8 mouse cellular contexts compared by ENCODE assay signal in genomic region chr13:43863581-43864100, GRCm38 (mm10).
DNase-seq lines count a peak whose midpoint lies in the region; ATAC-seq lines count a peak whose summit lies in the region.

No protein-coding gene starts in this region.

- H3K27me3 ChIP-seq in hindbrain, embryonic 10.5 days (ENCODE audit: insufficient read depth, poor library complexity, severe bottlenecking) = peaks cover 59% of the 10 kb centered on the region
- 0 out of 2 replicates have a peak, but pooled peaks cover 2% of the 10 kb centered on the region for H3K27me3 ChIP-seq in hindbrain, embryonic 16.5 days (replicated peaks; ENCODE audit: control insufficient read depth, insufficient read depth, low read length)
- no peaks in the 10 kb centered on the region for H3K27me3 ChIP-seq in embryonic facial prominence, embryonic 12.5 days
- no peaks in the 10 kb centered on the region for H3K27me3 ChIP-seq in limb, embryonic 11.5 days (ENCODE audit: control insufficient read depth, insufficient read depth, low read length)

- H3K27ac ChIP-seq in hindbrain, embryonic 10.5 days = peak overlapping the region; percentile 86; the same call in 1 of the 2 replicates
- H3K27ac ChIP-seq in hindbrain, embryonic 16.5 days (ENCODE audit: low read depth, low read length) = no peak overlapping the region
- no peak overlapping the region for H3K27ac ChIP-seq in embryonic facial prominence, embryonic 12.5 days
- H3K27ac ChIP-seq in limb, embryonic 11.5 days (replicated peaks; ENCODE audit: low read depth, low read length) = no peak overlapping the region; the same call in 1 of the 2 replicates

- H3K4me2 ChIP-seq in hindbrain, embryonic 16.5 days (ENCODE audit: low read length) = no peak overlapping the region
- peak overlapping the region; percentile 57; the same call in 1 of the 2 replicates for H3K4me2 ChIP-seq in embryonic facial prominence, embryonic 12.5 days (replicated peaks)
- peak overlapping the region; percentile 50; the same call in 1 of the 2 replicates for H3K4me2 ChIP-seq in limb, embryonic 11.5 days (ENCODE audit: low read depth, severe bottlenecking)

- 73% methylated on average over 7 of the region's 7 CpGs for WGBS in hindbrain, embryonic 10.5 days
- 79% methylated on average over 7 of the region's 7 CpGs for WGBS in hindbrain, embryonic 16.5 days
- 72% methylated on average over 7 of the region's 7 CpGs for WGBS in embryonic facial prominence, embryonic 12.5 days
- 73% methylated on average over 7 of the region's 7 CpGs for WGBS in limb, embryonic 11.5 days

- ATAC-seq in hindbrain, embryonic 16.5 days = no peak
- no peak for ATAC-seq in embryonic facial prominence, embryonic 12.5 days (ENCODE audit: insufficient number of reproducible peaks, insufficient read depth, low FRiP score, low TSS enrichment)
- no peak for ATAC-seq in limb, embryonic 11.5 days (ENCODE audit: insufficient number of reproducible peaks, low FRiP score, low TSS enrichment, low read depth)

- peak; percentile 21 for DNase-seq in cerebellum, adult 11-12 months
- no peak for DNase-seq in cerebellum, adult 11 months
- DNase-seq in hindbrain, embryonic 10.5 days (ENCODE audit: low spot score) = no peak
- DNase-seq in limb, embryonic 11.5 days (ENCODE audit: low spot score) = no peak
- DNase-seq in embryo, embryonic 9.5 days (ENCODE audit: extremely low spot score) = no peak
- DNase-seq in frontal cortex, adult 2 months (ENCODE audit: extremely low spot score in 1 of 2, low spot score in 1 of 2) = no peak

- H3K9me3 ChIP-seq in hindbrain, embryonic 10.5 days = no peaks in the 10 kb centered on the region
- no peaks in the 10 kb centered on the region for H3K9me3 ChIP-seq in hindbrain, embryonic 16.5 days (ENCODE audit: control insufficient read depth, low read length)
- H3K9me3 ChIP-seq in embryonic facial prominence, embryonic 12.5 days = no peaks in the 10 kb centered on the region
- no peaks in the 10 kb centered on the region for H3K9me3 ChIP-seq in limb, embryonic 11.5 days (ENCODE audit: control insufficient read depth, low read length)

- no peak overlapping the region for H3K9ac ChIP-seq in hindbrain, embryonic 16.5 days (ENCODE audit: low read depth, low read length)
- no peak overlapping the region for H3K9ac ChIP-seq in embryonic facial prominence, embryonic 12.5 days
- no peak overlapping the region for H3K9ac ChIP-seq in limb, embryonic 11.5 days (ENCODE audit: low read length)

- no peak overlapping the region; the same call in 1 of the 2 replicates for H3K4me3 ChIP-seq in hindbrain, embryonic 10.5 days
- H3K4me3 ChIP-seq in hindbrain, embryonic 16.5 days (ENCODE audit: low read length) = no peak overlapping the region
- H3K4me3 ChIP-seq in embryonic facial prominence, embryonic 12.5 days = peak overlapping the region; percentile 29; the same call in 1 of the 2 replicates
- H3K4me3 ChIP-seq in limb, embryonic 11.5 days (ENCODE audit: low read depth, low read length) = no peak overlapping the region

- H3K4me1 ChIP-seq in hindbrain, embryonic 10.5 days (replicated peaks) = peaks cover 34% of the 10 kb centered on the region
- H3K4me1 ChIP-seq in hindbrain, embryonic 16.5 days (ENCODE audit: control insufficient read depth, insufficient read depth, low read depth, low read length) = peaks cover 12% of the 10 kb centered on the region; the same call in 1 of the 2 replicates
- H3K4me1 ChIP-seq in embryonic facial prominence, embryonic 12.5 days = peaks cover 13% of the 10 kb centered on the region; the same call in 1 of the 2 replicates
- H3K4me1 ChIP-seq in limb, embryonic 11.5 days (ENCODE audit: control insufficient read depth, insufficient read depth, low read length) = peaks cover 16% of the 10 kb centered on the region

- no peaks in the 10 kb centered on the region for H3K36me3 ChIP-seq in hindbrain, embryonic 10.5 days
- H3K36me3 ChIP-seq in hindbrain, embryonic 16.5 days (ENCODE audit: control insufficient read depth, insufficient read depth, low read length) = no peaks in the 10 kb centered on the region
- H3K36me3 ChIP-seq in embryonic facial prominence, embryonic 12.5 days = no peaks in the 10 kb centered on the region
- H3K36me3 ChIP-seq in limb, embryonic 11.5 days (ENCODE audit: control insufficient read depth, insufficient read depth, low read length) = no peaks in the 10 kb centered on the region
